Mouse (Mus musculus) intestine, embryonic 16.5 days (tissue): ENCODE data around the gene Spag8. TPM values are rescaled to one million over a fixed set of nuclear protein-coding genes. Genes with fewer than 3 reads are reported as not detected.

ENCODE experiments used
- ATAC-seq: fragments of 200-750 bp; cut with Nextera tagmentation; 2 replicates; pipeline ENCODE4 v1.8.0; 2017; ENCODE audit warnings: moderate TSS enrichment, moderate library complexity
- H3K27ac ChIP-seq: fragments of 300-500 bp; sonication (generic); 2 replicates; pipeline ENCODE4 v1.5.1; 2014; ENCODE audit warnings: mild to moderate bottlenecking, low read length
- H3K27me3 ChIP-seq: fragments of 300-500 bp; sonication (generic); replicated peaks from 2 replicates; pipeline ENCODE4 v1.6.1; 2014; ENCODE audit warnings: low read length, control low read depth, mixed read lengths; ENCODE audit not compliant: control insufficient read depth, insufficient read depth
- H3K36me3 ChIP-seq: fragments of 300-500 bp; sonication (generic); 2 replicates; pipeline ENCODE4 v1.6.1; 2014; ENCODE audit warnings: low read length, control low read depth; ENCODE audit not compliant: control insufficient read depth, insufficient read depth
- H3K4me1 ChIP-seq: fragments of 300-500 bp; sonication (generic); 2 replicates; pipeline ENCODE4 v1.6.1; 2014; ENCODE audit warnings: low read length, control low read depth, mixed read lengths; ENCODE audit not compliant: control insufficient read depth, insufficient read depth
- H3K4me2 ChIP-seq: fragments of 300-500 bp; sonication (generic); 2 replicates; pipeline ENCODE4 v1.6.1; 2014; ENCODE audit warnings: low read depth, low read length, control low read depth
- H3K4me3 ChIP-seq: fragments of 300-500 bp; sonication (generic); 2 replicates; pipeline ENCODE4 v1.5.1; 2014; ENCODE audit warnings: mild to moderate bottlenecking, low read length
- H3K9ac ChIP-seq: fragments of 300-500 bp; sonication (generic); 2 replicates; pipeline ENCODE4 v1.6.1; 2014; ENCODE audit warnings: low read depth, low read length
- H3K9me3 ChIP-seq: fragments of 300-500 bp; sonication (generic); 2 replicates; pipeline ENCODE4 v1.6.1; 2016; ENCODE audit warnings: low read length, control low read depth; ENCODE audit not compliant: control insufficient read depth
- WGBS: fragments of 180-500 bp; shearing (Covaris S2); extraction: QIAGEN DNeasy Blood & Tissue Kit; methylation state at CpG from one replicate; pipeline ENCODE4 v1.1.7; 2014; 5-methylcytosine and 5-hydroxymethylcytosine counted together
- polyA plus RNA-seq: library from polyadenylated mRNA; unstranded; fragments of >200 nt; fragmentation: Nextera tagmentation; extraction: Ambion mirVana; gene quantifications from 2 replicates; pipeline ENCODE4 v1.2.1, GENCODE M21; 2015

Spag8 gene
- polyA plus RNA-seq, 1 experiment from 2014 or later: 1.3 TPM

GRCm38 (mm10) chr4:43656339-43657109 is 3.1 kb upstream of the Spag8 start, which contains the start of gene Hint2:
TSS of gene Hint2 (minus strand) at chr4:43656466.
- Histone ChIP-seq H3K4me1 (peaks cover 8% of the 10 kb centered on the region), H3K27ac (peak within 1 kb of the TSS; percentile 91), H3K4me3 (peak within 1 kb of the TSS; percentile 94), H3K36me3 (no peaks in the 10 kb centered on the region), H3K4me2 (peak within 1 kb of the TSS; percentile 71), H3K27me3 (no peaks in the 10 kb centered on the region), H3K9ac (peak within 1 kb of the TSS; percentile 92), H3K9me3 (no peaks in the 10 kb centered on the region)
- ATAC-seq: peak; percentile 98
- WGBS: under 1% methylated on average over 34 of the region's 34 CpGs

- Histone ChIP-seq H3K27me3 (no peaks in the 10 kb centered on the region), H3K4me3 (peak overlapping the region; percentile 94), H3K9me3 (no peaks in the 10 kb centered on the region), H3K4me2 (peak overlapping the region; percentile 71), H3K4me1 (peaks cover 8% of the 10 kb centered on the region), H3K27ac (peak overlapping the region; percentile 91), H3K36me3 (no peaks in the 10 kb centered on the region), H3K9ac (peak overlapping the region; percentile 92)
- ATAC-seq: peak; percentile 67
- WGBS: 4% methylated on average over 34 of the region's 34 CpGs
Observed at GRCm38 (mm10) chr4:43655656-43656338, 2.4 kb upstream of the Spag8 start.

GRCm38 (mm10) chr4:43652726-43653125 is 668 bp downstream of the Spag8 start:
- H3K4me3 ChIP-seq: no peak overlapping the region

GRCm38 (mm10) chr4:43649783-43650182 is 3.6 kb downstream of the Spag8 start:
- no peak for ATAC-seq
- no peak overlapping the region for H3K4me2 ChIP-seq
- peaks cover 9% of the 10 kb centered on the region for H3K9me3 ChIP-seq
- WGBS: 92% methylated on average over 3 of the region's 3 CpGs
- H3K36me3 ChIP-seq: peaks cover 6% of the 10 kb centered on the region
- no peak overlapping the region for H3K4me3 ChIP-seq
- H3K27me3 ChIP-seq: no peaks in the 10 kb centered on the region
- no peak overlapping the region for H3K27ac ChIP-seq
- no peaks in the 10 kb centered on the region; the same call in 1 of the 2 replicates for H3K4me1 ChIP-seq
- H3K9ac ChIP-seq: no peak overlapping the region

More at GRCm38 (mm10) chr4:43652726-43653125, 668 bp downstream of the Spag8 start:
- H3K27me3 ChIP-seq: no peaks in the 10 kb centered on the region
- H3K9ac ChIP-seq: no peak overlapping the region
- H3K27ac ChIP-seq: no peak overlapping the region
- WGBS: 84% methylated on average over 4 of the region's 4 CpGs
- H3K4me1 ChIP-seq: peaks cover 8% of the 10 kb centered on the region
- H3K9me3 ChIP-seq: peaks cover 9% of the 10 kb centered on the region
- H3K4me2 ChIP-seq: no peak overlapping the region
- H3K36me3 ChIP-seq: peaks cover 6% of the 10 kb centered on the region
- no peak for ATAC-seq

- WGBS: 86% methylated on average over 6 of the region's 6 CpGs
- H3K9ac ChIP-seq: no peak overlapping the region
- ATAC-seq: no peak
- no peak overlapping the region for H3K4me3 ChIP-seq
- no peaks in the 10 kb centered on the region for H3K9me3 ChIP-seq
- no peak overlapping the region for H3K27ac ChIP-seq
- H3K4me2 ChIP-seq: no peak overlapping the region
- no peaks in the 10 kb centered on the region for H3K36me3 ChIP-seq
- H3K4me1 ChIP-seq: no peaks in the 10 kb centered on the region
- no peaks in the 10 kb centered on the region for H3K27me3 ChIP-seq
Observed at GRCm38 (mm10) chr4:43640491-43640890, 12.9 kb downstream of the Spag8 start.

- 66% methylated on average over 9 of the region's 9 CpGs for WGBS
- Histone ChIP-seq H3K4me1 (no peaks in the 10 kb centered on the region), H3K27me3 (no peaks in the 10 kb centered on the region), H3K27ac (no peak overlapping the region), H3K9ac (no peak overlapping the region), H3K4me3 (no peak overlapping the region), H3K9me3 (no peaks in the 10 kb centered on the region), H3K4me2 (no peak overlapping the region), H3K36me3 (no peaks in the 10 kb centered on the region)
- ATAC-seq: no peak
Observed at GRCm38 (mm10) chr4:43640076-43640475, 13.3 kb downstream of the Spag8 start.

- WGBS: 82% methylated on average over 6 of the region's 6 CpGs
- Histone ChIP-seq H3K4me1 (peaks cover 9% of the 10 kb centered on the region), H3K4me2 (no peak overlapping the region), H3K4me3 (no peak overlapping the region), H3K9ac (no peak overlapping the region), H3K36me3 (no peaks in the 10 kb centered on the region), H3K9me3 (no peaks in the 10 kb centered on the region), H3K27me3 (0 out of 2 replicates have a peak, but pooled peaks cover 3% of the 10 kb centered on the region), H3K27ac (no peak overlapping the region)
- ATAC-seq: no peak
Observed at GRCm38 (mm10) chr4:43636751-43637150, 16.6 kb downstream of the Spag8 start.

- Histone ChIP-seq H3K9me3 (no peaks in the 10 kb centered on the region), H3K4me1 (peaks cover 9% of the 10 kb centered on the region), H3K36me3 (no peaks in the 10 kb centered on the region), H3K4me2 (no peak overlapping the region), H3K27ac (no peak overlapping the region), H3K4me3 (no peak overlapping the region), H3K9ac (no peak overlapping the region), H3K27me3 (0 out of 2 replicates have a peak, but pooled peaks cover 3% of the 10 kb centered on the region)
- no peak for ATAC-seq
- WGBS: 90% methylated on average over 7 of the region's 7 CpGs
Observed at GRCm38 (mm10) chr4:43634621-43635374, 18.6 kb downstream of the Spag8 start.

- H3K36me3 ChIP-seq: no peaks in the 10 kb centered on the region
- 0 out of 2 replicates have a peak, but pooled peaks cover 3% of the 10 kb centered on the region for H3K27me3 ChIP-seq
- H3K4me1 ChIP-seq: peaks cover 9% of the 10 kb centered on the region
- 90% methylated on average over 2 of the region's 2 CpGs for WGBS
- H3K4me3 ChIP-seq: no peak overlapping the region
- no peak overlapping the region for H3K27ac ChIP-seq
- H3K9me3 ChIP-seq: no peaks in the 10 kb centered on the region
- no peak overlapping the region for H3K9ac ChIP-seq
- no peak for ATAC-seq
- no peak overlapping the region for H3K4me2 ChIP-seq
Observed at GRCm38 (mm10) chr4:43633736-43634135, 19.7 kb downstream of the Spag8 start.
